Mouse (Mus musculus): ENCODE measurements around the gene Polg. TPM values are rescaled to one million over a fixed set of nuclear protein-coding genes. Genes with fewer than 3 reads are reported as not detected.

Polg gene
- polyA plus RNA-seq, 1 experiment, result 33.1 TPM

Other genes starting within 250 kb of the Polg start
- 34.0 and 65.9 TPM in 2 replicates for gene Abhd2, start 193.2 kb downstream of the Polg start, polyA plus RNA-seq (2012; rRNA removed)
- 0.05 TPM in 1 of 2 replicates, not detected in the other for gene Rlbp1, start 79.3 kb downstream of the Polg start, polyA plus RNA-seq (2012; rRNA removed)
- 1.3 and 2.2 TPM in 2 replicates for gene Fanci, start 74.4 kb downstream of the Polg start, polyA plus RNA-seq (2012; rRNA removed)
- gene Rhcg, start 151.3 kb upstream of the Polg start, polyA plus RNA-seq (2012; rRNA removed), result 0.06 and 0.07 TPM in 2 replicates
- 2.2 and 3.0 TPM in 2 replicates for gene Ticrr, start 193.8 kb upstream of the Polg start, polyA plus RNA-seq (2012; rRNA removed)
- gene Kif7, start 249.4 kb upstream of the Polg start, polyA plus RNA-seq (2012; rRNA removed), result 0.40 and 0.63 TPM in 2 replicates